Mouse (Mus musculus): ENCODE results near the gene Epor. TPM values are rescaled to one million over a fixed set of nuclear protein-coding genes. Genes with fewer than 3 reads are reported as not detected.

Gene Epor
- total and polyA plus RNA-seq, 3 experiments = 192 to 440 TPM; not detected in 1

DNA sequence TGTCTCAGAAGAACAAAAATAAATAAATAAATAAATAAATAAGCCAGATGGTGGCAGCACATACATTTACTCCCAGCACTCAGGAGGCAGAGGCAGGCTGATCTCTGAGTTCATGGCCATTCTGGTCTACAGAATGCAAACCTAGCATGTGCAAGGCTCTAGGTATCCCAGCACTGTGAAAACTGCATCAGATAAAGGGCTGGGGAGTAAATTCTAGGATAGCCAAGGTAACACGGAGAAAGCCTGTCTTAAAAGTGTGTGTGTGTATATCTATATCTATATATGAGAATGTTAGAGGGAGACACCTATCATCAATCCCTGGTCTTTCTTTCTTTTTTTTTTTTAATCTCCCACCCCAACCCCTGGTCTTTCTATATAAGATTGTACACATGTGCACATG is 37.8 kb downstream of the Epor start (continued):
- no peak for TF ChIP-seq HCFC1 (IDR thresholded peaks at IDR 0.05; ENCODE audit: low read depth, low read length)

DNA sequence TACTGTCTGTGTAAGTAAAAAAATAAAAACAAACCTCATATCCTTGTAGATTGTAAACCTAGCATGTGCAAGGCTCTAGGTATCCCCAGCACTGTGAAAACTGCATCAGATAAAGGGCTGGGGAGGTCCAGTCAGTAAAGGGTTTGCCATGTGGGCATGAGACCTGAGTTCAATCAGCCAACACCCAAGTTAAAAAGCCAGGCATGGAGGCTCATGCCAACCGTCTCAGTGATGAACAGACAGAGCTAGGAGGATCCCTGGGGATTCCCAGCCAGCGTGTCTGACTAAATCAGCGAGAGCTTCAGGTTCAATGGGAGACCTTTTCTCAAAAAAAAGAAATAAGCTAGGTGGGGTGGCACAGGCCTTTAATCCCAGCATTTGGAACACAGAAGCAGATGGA is 38.3 kb downstream of the Epor start:
- peaks cover 17 to 34% of the 10 kb centered on the region in 2 experiments for H3K4me1 ChIP-seq (ENCODE audit: control insufficient read depth in 1 of 2, insufficient read depth in 2 of 2, low read length in 2 of 2)
- H3K4me3 ChIP-seq (ENCODE audit: control insufficient read depth in 1 of 2, insufficient read depth in 1 of 2, low read depth in 2 of 2, low read length in 2 of 2) = no peak overlapping the region

DNA sequence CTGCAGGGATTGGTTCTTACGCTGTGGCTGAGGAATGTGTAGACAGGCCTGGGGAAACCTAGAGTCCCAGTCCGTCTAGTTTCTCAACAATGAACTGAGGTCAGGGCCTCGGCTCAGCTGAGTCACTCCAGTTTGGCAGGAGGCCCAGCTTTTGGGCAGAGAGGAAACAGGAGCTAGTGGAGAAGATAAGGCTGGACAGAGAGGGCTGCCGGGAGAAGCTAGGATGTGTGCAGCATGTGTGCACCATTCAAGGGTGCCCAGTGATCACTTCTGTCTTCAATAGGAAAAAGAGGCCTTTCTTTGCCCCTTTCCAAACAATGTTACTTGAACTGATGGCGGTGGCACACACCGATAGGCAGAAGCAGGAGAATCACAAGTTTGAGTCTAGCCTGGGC is 39.2 kb downstream of the Epor start:
- no peaks in the 10 kb centered on the region for H3K9me3 ChIP-seq (replicated peaks; ENCODE audit: insufficient read depth, low read length)
- peaks cover 17 to 34% of the 10 kb centered on the region in 2 experiments for H3K4me1 ChIP-seq (ENCODE audit: control insufficient read depth in 1 of 2, insufficient read depth in 2 of 2, low read length in 2 of 2)
- peak; percentile 100 for DNase-seq (ENCODE audit: low read depth, low spot score)
- H3K4me3 ChIP-seq (ENCODE audit: control insufficient read depth in 1 of 2, insufficient read depth in 1 of 2, low read depth in 2 of 2, low read length in 2 of 2) = no peak overlapping the region
- peaks cover 2 to 28% of the 10 kb centered on the region in 2 experiments for H3K36me3 ChIP-seq (ENCODE audit: control insufficient read depth in 1 of 2, insufficient read depth in 2 of 2, low read length in 2 of 2)
- H3K27ac ChIP-seq (ENCODE audit: control insufficient read depth, low read depth, low read length) = peak overlapping the region; percentile 69
- peaks cover 8% of the 10 kb centered on the region for H3K79me2 ChIP-seq (ENCODE audit: control insufficient read depth, insufficient read depth, low read length, poor library complexity)
- H3K9ac ChIP-seq (ENCODE audit: control insufficient read depth, low read depth, low read length, poor library complexity, severe bottlenecking) = peak overlapping the region; percentile 9
- no peaks in the 10 kb centered on the region for H3K27me3 ChIP-seq (ENCODE audit: control insufficient read depth in 1 of 2, insufficient read depth in 2 of 2, low read length in 2 of 2)
- TF ChIP-seq MYC (IDR thresholded peaks at IDR 0.05; ENCODE audit: low read depth, low read length) (peak; percentile 97), CHD1 (IDR thresholded peaks at IDR 0.05; ENCODE audit: low read depth, low read length) (no peak), UBTF (IDR thresholded peaks at IDR 0.05; ENCODE audit: borderline replicate concordance, insufficient read depth, low read depth, low read length) (0 out of 2 replicates have a peak, but pooled peaks have one; percentile 73), BHLHE40 (IDR thresholded peaks at IDR 0.05; ENCODE audit: borderline replicate concordance, low read depth, low read length) (peak; percentile 85), CHD2 (IDR thresholded peaks at IDR 0.05; ENCODE audit: low read length) (peak; percentile 43), HCFC1 (IDR thresholded peaks at IDR 0.05; ENCODE audit: low read depth, low read length) (peak; percentile 76), ELF1 (IDR thresholded peaks at IDR 0.05; ENCODE audit: low read depth, low read length) (0 out of 2 replicates have a peak, but pooled peaks have one; percentile 31), USF2 (IDR thresholded peaks at IDR 0.05; ENCODE audit: borderline replicate concordance in 1 of 2, insufficient read depth in 1 of 2, low read depth in 1 of 2, low read length in 2 of 2) (no peak), POLR2AphosphoS2 (IDR thresholded peaks at IDR 0.05; ENCODE audit: low read length) (peak; percentile 74), MAFK (IDR thresholded peaks at IDR 0.05; ENCODE audit: borderline replicate concordance, low read depth, low read length) (peak; percentile 96), MXI1 (IDR thresholded peaks at IDR 0.05; ENCODE audit: low read depth, low read length) (peak; percentile 94), NRF1 (IDR thresholded peaks at IDR 0.05; ENCODE audit: insufficient read depth, low read depth, low read length, poor library complexity, severe bottlenecking) (no peak), SIN3A (IDR thresholded peaks at IDR 0.05; ENCODE audit: low read length) (peak; percentile 98), MAX (IDR thresholded peaks at IDR 0.05; ENCODE audit: low read length) (peak; percentile 93), MYB (IDR thresholded peaks at IDR 0.05; ENCODE audit: low read depth, low read length) (no peak; the same call in 1 of the 2 replicates), TCF12 (IDR thresholded peaks at IDR 0.05; ENCODE audit: low read depth, low read length) (peak; percentile 88), ETS1 (IDR thresholded peaks at IDR 0.05; ENCODE audit: low read depth, low read length) (peak; percentile 99), POLR2A (IDR thresholded peaks at IDR 0.05; ENCODE audit: control insufficient read depth in 1 of 2, insufficient read depth in 1 of 2, low read depth in 1 of 2, low read length in 2 of 2, poor library complexity in 1 of 2) (peak in 1 of 2 experiments; percentile 60; a peak in 1 of 4 replicates), GABPA (IDR thresholded peaks at IDR 0.05; ENCODE audit: low read depth, low read length) (peak; percentile 92), ZNF384 (IDR thresholded peaks at IDR 0.05; ENCODE audit: low read depth, low read length) (peak; percentile 39), MAZ (IDR thresholded peaks at IDR 0.05; ENCODE audit: low read depth, low read length) (no peak), KAT2A (conservative IDR thresholded peaks at IDR 0.05; ENCODE audit: low read depth, low read length) (peak; percentile 47; the same call in 1 of the 2 replicates), NELFE (IDR thresholded peaks at IDR 0.05; ENCODE audit: low read depth, low read length) (peak; percentile 5; the same call in 1 of the 2 replicates), JUND (IDR thresholded peaks at IDR 0.05; ENCODE audit: low read depth, low read length) (peak; percentile 90; the same call in 1 of the 2 replicates), TAL1 (IDR thresholded peaks at IDR 0.05; ENCODE audit: low read length) (peak; percentile 86), ZC3H11A (IDR thresholded peaks at IDR 0.05; ENCODE audit: low read depth, low read length) (no peak; the same call in 1 of the 2 replicates), ZKSCAN1 (IDR thresholded peaks at IDR 0.05; ENCODE audit: low read depth, low read length) (peak; percentile 64)

More for the DNA sequence above, 38.3 kb downstream of the Epor start:
- no peak for TF ChIP-seq GATA1 (IDR thresholded peaks at IDR 0.05; ENCODE audit: low read depth, low read length)
- TF ChIP-seq SMC3 (IDR thresholded peaks at IDR 0.05; ENCODE audit: low read depth, low read length) = no peak
- no peak for TF ChIP-seq USF1 (IDR thresholded peaks at IDR 0.05; ENCODE audit: low read depth, low read length)
- no peak for TF ChIP-seq ZC3H11A (IDR thresholded peaks at IDR 0.05; ENCODE audit: low read depth, low read length)
- peak; percentile 13; the same call in 1 of the 2 replicates for TF ChIP-seq ZKSCAN1 (IDR thresholded peaks at IDR 0.05; ENCODE audit: low read depth, low read length)
- no peak overlapping the region for H3K9ac ChIP-seq (ENCODE audit: control insufficient read depth, low read depth, low read length, poor library complexity, severe bottlenecking)
- H3K27me3 ChIP-seq (ENCODE audit: control insufficient read depth in 1 of 2, insufficient read depth in 2 of 2, low read length in 2 of 2) = no peaks in the 10 kb centered on the region
- peaks cover 8% of the 10 kb centered on the region for H3K79me2 ChIP-seq (ENCODE audit: control insufficient read depth, insufficient read depth, low read length, poor library complexity)
- H3K27ac ChIP-seq (ENCODE audit: control insufficient read depth, low read depth, low read length) = no peak overlapping the region; the same call in 1 of the 2 replicates
- no peaks in the 10 kb centered on the region for H3K9me3 ChIP-seq (replicated peaks; ENCODE audit: insufficient read depth, low read length)
- H3K36me3 ChIP-seq (ENCODE audit: control insufficient read depth in 1 of 2, insufficient read depth in 2 of 2, low read length in 2 of 2) = peaks cover 2 to 28% of the 10 kb centered on the region in 2 experiments
- DNase-seq (ENCODE audit: low read depth, low spot score) = no peak
